Mouse (Mus musculus) mesoderm, embryonic 11.5 days (tissue): Measurements from ENCODE around the gene 1700013G24Rik.

Experiments
- DNase-seq: peaks from one replicate; pipeline ENCODE4 v3.0.0-alpha.2; 2012; ENCODE audit warnings: low read depth, low spot score

1700013G24Rik gene

DNA sequence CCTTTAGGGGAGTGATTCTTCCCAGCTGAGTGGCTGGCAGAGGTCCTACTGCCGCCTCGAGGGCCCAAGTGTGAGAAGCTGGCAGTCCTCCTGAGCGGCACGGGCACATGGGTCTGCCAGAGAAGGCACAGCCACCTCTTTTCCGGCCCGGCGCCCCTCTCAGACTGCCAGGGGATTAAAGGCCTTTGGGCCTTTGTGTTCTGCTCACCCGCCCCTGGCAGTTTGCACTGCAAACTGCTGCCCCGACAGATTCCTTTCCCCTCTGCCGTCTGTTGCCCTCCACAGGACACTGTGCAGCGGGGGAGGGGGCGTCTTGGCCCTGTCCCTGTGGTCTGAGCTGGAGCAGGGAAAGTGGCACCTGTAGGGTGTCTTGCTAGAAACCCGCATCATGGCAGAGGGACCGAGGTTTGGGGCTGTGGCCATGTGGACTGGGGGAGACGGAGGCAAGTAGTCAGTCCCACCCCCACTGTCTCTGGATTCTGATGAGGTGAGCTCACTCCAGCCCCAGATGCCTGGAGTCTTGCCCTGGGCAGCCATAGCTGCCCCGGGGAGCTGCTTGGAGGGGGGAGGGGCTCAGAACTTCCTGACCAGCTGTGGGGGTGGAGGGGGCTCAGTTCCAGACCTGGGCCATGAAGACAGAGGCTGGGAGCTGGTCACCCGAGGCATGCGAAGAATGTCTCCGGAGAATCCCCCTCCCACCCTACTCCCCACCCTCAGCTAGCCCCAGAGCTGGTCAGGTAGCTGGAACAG lies 41.8 kb downstream of the 1700013G24Rik start:
- peak; percentile 70 for DNase-seq

- no peak for DNase-seq
Observed at GRCm38 (mm10) chr4:137495501-137496100, 42.5 kb downstream of the 1700013G24Rik start.

DNA sequence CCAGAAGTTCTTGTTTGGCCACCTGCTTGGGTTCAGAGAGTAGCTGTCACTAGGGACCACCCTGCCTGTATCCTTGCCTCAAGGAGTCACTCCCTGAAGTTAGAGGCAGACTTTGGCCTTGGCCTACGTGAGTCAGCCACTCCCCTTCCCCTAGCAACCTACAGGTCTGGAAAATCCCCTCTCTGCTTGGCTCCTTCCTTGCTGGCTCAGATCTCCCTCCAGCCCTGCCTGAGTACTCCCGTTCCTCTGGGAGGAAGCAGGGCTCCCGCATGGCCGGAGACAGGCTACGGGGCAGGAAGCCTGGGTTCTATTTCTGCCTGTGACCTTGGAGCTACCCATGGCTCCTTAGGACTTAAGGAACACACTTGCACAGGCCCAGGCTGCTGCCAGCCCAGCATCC lies 44.3 kb downstream of the 1700013G24Rik start:
- no peak for DNase-seq

DNA sequence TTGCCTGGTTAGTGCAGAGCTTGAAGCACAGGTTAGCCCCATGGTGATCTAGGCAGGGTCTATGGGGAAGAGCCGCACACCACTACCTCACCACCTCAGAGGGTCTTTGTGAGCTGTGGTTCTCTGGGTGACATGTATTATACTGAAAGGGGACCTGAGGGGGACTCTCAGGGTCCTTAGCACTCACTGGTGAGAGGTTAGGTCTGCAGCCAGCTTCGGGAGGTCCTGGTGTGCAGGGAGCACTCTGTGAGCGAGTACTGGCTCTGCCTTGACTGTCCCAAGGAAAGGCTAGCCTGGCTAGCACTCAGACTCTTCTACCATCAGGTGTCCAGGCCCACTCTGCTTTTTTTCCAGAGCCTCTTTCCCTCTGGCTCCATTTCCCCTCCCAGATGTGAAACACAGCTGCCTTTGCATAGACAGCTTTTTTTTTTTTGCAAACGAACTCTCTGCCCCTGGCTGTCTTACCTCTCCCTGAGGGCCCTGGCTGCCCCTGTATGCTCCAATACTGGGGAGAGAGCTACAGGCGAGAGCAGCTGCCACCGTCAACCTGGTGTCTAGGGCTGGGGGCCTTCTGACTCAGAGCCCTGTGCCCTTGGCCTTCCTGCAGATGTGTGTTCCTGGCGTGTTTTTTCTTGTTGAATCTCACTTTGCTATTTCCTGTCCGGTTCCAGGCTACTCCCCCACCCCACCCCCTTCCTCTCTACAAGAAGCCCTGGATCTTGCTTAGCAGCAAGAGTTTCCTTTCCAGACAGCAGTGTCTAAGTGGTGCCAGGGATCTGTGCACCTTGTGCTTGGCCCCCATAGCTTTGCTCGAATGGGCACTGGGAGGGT lies 45.0 kb downstream of the 1700013G24Rik start:
- DNase-seq, result no peak

DNA sequence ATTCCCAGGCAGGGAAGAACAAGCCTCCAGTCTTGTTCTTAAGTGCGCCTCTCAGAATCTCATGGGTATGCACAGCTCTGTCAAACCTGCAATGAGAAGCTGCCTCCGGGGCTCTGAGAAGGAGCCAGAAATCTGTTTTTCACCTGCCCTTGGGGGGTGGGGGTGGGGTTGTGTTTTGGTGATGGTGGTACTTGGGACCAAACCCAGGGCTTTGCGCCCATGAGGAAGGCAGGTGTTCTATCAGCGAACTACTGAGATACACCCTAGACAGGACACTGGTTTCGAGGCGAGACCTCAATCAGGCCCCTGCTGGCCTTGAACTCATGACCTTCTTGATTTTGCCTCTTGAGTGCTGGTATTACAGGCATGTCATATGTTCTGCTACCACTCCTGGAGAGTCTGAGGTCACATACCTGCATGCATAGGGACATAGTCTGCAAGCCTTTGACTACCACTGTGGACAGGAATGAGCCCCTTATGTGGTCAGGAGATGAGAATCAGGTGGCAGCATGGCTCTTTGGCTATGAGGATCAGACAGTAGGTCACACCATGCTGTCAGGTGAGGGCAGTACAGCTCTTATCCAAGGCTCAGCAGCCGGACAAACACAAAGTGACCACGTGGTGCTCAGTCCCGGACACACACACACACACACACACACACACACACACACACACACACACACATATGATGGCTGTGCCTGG lies 45.9 kb downstream of the 1700013G24Rik start:
- no peak for DNase-seq

DNA sequence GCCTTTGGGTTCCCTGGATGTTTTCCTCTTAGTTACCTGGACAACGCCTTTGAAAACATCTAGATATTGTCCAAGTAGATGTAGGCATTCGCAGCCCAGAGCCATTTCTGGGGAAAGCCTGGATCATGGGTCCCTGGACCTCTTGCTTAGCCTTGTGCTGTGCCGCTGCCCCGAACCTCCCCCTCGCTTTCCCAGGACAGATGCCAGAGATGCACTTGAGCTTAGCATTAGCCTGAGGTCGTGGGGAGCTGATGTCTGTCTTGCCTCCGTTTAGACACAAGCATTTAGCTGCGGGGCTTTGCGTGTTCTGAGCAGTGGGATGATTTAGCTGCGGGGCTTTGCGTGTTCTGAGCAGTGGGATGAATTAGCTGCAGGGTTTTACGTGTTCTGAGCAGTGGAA lies 47.1 kb downstream of the 1700013G24Rik start:
- DNase-seq, result no peak

DNA sequence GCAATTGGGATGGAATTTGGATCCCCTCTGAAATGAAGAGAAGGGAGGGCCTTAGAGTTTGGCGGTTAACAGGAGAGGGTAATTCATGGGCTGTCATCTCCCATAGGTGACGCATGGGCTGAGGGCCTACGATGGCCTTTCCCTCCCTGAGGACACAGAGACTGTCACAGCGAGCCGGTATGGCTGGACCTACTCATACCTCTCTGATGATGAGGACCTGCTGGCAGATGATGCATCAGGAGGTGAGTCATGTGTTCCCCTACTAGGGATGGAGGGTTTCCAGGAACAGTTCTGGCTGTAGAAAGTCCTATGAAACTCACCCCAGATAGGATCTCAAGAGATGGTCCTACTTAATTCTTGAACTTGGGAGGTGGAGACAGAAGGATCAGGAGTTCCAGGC lies 47.9 kb downstream of the 1700013G24Rik start:
- no peak for DNase-seq

DNA sequence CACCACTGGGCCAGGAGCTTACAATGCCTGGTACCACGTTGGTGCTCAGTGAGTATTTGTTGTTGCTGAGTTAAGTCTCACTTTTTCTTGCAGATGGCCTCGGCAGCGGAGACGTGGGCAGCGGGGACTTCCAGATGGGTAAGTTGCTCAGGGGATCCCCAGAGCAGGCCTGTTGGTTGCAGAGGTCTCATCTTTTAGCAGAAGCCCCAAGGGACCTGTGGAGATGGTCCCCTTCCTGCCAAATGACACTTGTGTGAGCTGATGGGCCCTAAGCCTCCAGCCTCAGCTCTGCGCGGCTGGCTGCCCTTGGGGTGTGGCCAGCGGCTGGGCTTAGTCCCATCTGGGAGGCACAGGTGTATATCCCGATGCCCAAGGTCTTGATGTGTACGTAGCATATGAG lies 49.1 kb downstream of the 1700013G24Rik start:
- DNase-seq, result no peak

DNA sequence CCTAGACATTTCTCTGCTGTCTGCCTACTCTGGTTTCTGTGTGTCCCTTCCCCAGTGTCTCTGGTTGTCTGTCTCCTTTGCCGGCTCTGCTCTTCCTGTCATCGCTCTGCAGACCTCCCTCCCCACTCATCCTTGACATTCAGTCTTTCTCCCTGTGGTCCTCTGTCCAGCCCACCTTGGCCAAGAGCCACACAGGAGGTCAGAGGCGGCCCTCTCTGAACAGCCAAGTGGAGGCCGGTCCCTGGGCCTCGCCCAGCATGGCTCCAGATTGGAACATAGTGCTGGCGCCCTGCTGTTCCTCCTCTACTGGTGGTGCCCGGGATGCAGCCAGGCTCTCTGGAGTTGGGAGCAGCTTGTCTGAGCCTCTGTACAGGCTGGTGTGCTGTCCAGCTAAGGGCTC lies 49.7 kb downstream of the 1700013G24Rik start:
- DNase-seq, result no peak

DNA sequence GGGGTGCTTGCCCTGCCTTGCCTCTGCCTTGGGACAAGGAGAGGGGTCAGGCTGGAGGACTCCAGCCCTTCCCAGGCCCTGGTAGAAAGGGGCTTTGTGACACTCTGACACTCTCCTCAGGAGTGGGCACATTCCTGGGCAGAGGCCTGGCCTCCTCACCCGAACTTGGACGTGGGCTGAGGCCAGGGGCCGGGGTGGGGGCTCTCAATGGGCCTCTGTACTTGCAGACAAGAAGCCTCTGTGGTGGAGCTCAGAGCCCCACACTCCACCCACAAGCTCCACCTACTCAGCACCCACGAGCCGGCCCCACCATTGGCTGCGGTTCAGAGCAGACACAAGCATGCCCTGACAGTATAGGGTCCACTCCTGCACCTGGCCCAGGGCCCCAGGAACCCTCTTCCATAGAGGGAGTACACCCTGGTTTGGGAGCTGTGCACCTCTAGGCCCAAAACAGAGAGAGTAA lies 50.5 kb downstream of the 1700013G24Rik start:
- DNase-seq, result no peak
